Mouse (Mus musculus) spleen, adult 2 months (tissue): ENCODE results near the gene Cradd.

ENCODE experiments used
- CTCF ChIP-seq: fragments of 200-500 bp; IDR thresholded peaks from 2 replicates; pipeline ENCODE4 v1.5.1; 2011; ENCODE audit warnings: mild to moderate bottlenecking, inconsistent platforms; ENCODE audit not compliant: insufficient read depth, insufficient read length, insufficient replicate concordance; ENCODE audit errors: extremely low read depth
- POLR2A ChIP-seq: fragments of 200-500 bp; IDR thresholded peaks from 2 replicates; pipeline ENCODE4 v1.6.1; 2011; ENCODE audit warnings: low read depth, low read length, inconsistent platforms

- TF ChIP-seq CTCF, result no peak
- TF ChIP-seq POLR2A, result no peak
Measured at GRCm38 (mm10) chr10:95211660-95212059, 112.3 kb downstream of the Cradd start.
